Mouse (Mus musculus) CH12.LX (cell line): ENCODE measurements at regions not wholly inside any gene's neighbourhood (a gene's known extent, or its start where the extent isn't known, plus 50 kb on each side); places are given as distances from the start of the nearest gene placed in this dataset.

Experiments used
- DNase-seq: peaks from one replicate; pipeline ENCODE4 v3.0.0-alpha.2; 2013; ENCODE audit errors: extremely low read depth
- H3K27ac ChIP-seq: 2 replicates; pipeline ENCODE4 v1.5.1; 2012; ENCODE audit warnings: low read depth, mild to moderate bottlenecking, control low read depth, moderate library complexity; ENCODE audit not compliant: insufficient read depth
- H3K27me3 ChIP-seq: replicated peaks from 2 replicates; pipeline ENCODE3; 2012; ENCODE audit warnings: inconsistent platforms
- H3K36me3 ChIP-seq, 2 experiments: replicated peaks in 1 of 2; 2 replicates each; pipeline versions ENCODE3 to v1.6.1; 2012; ENCODE audit warnings: inconsistent platforms in 1 of 2, low read length in 1 of 2, mild to moderate bottlenecking in 1 of 2, mixed read lengths in 1 of 2, moderate library complexity in 1 of 2; ENCODE audit not compliant: control insufficient read depth in 1 of 2, insufficient read depth in 1 of 2
- H3K4me1 ChIP-seq, 2 experiments: 2 replicates each; pipeline ENCODE4 v1.6.1; 2012; ENCODE audit warnings: inconsistent platforms in 1 of 2, moderate library complexity in 1 of 2; ENCODE audit not compliant: insufficient read depth in 2 of 2, control insufficient read depth in 1 of 2
- H3K4me2 ChIP-seq: 2 replicates; pipeline ENCODE4 v1.6.1; 2012; ENCODE audit warnings: low read depth, mild to moderate bottlenecking, control low read depth; ENCODE audit not compliant: poor library complexity, insufficient read depth, severe bottlenecking
- H3K4me3 ChIP-seq, 3 experiments: fragments of 150-350 bp in 1 of 3; sonication (generic) in 1 of 3; replicated peaks in 1 of 3; 2 replicates each; pipeline versions ENCODE3 to v1.5.1; 2011 to 2012; ENCODE audit warnings: low read depth in 2 of 3, low read length in 2 of 3, mild to moderate bottlenecking in 2 of 3, moderate library complexity in 2 of 3, control low read depth in 1 of 3, improper control_type of control experiment in 1 of 3, inconsistent platforms in 1 of 3, mixed read lengths in 1 of 3; ENCODE audit not compliant: poor library complexity in 1 of 3
- H3K79me2 ChIP-seq: replicated peaks from 2 replicates; pipeline ENCODE4 v1.6.1; 2012; ENCODE audit warnings: mild to moderate bottlenecking, moderate library complexity; ENCODE audit not compliant: control insufficient read depth, poor library complexity, insufficient read depth, severe bottlenecking; ENCODE audit errors: extremely low read depth
- H3K9ac ChIP-seq: 2 replicates; pipeline ENCODE4 v1.6.1; 2012; ENCODE audit warnings: low read depth, mild to moderate bottlenecking, control low read depth, moderate library complexity; ENCODE audit not compliant: insufficient read depth
- H3K9me3 ChIP-seq: replicated peaks from 2 replicates; pipeline ENCODE3; 2012; ENCODE audit warnings: low read length, inconsistent platforms, mixed read lengths
- CHD2 ChIP-seq: IDR thresholded peaks from 2 replicates; pipeline ENCODE4 v1.6.1; 2011; ENCODE audit warnings: low read length, improper control_type of control experiment
- ETS1 ChIP-seq: conservative IDR thresholded peaks from 2 replicates; pipeline ENCODE4 v1.6.1; 2012; ENCODE audit warnings: low read depth, mild to moderate bottlenecking, inconsistent platforms, low read length, improper control_type of control experiment, moderate library complexity
- GABPA ChIP-seq: IDR thresholded peaks from 2 replicates; pipeline ENCODE4 v1.6.1; 2012; ENCODE audit warnings: low read depth, low read length, improper control_type of control experiment, inconsistent platforms; ENCODE audit not compliant: insufficient replicate concordance
- IRF4 ChIP-seq: IDR thresholded peaks from 2 replicates; pipeline ENCODE4 v1.6.1; 2014; ENCODE audit warnings: low read depth, mild to moderate bottlenecking, inconsistent platforms, low read length, improper control_type of control experiment
- JUN ChIP-seq: IDR thresholded peaks from 2 replicates; pipeline ENCODE4 v1.6.1; 2011; ENCODE audit warnings: low read depth, mild to moderate bottlenecking, low read length, improper control_type of control experiment, moderate library complexity; ENCODE audit not compliant: insufficient read depth
- MXI1 ChIP-seq: IDR thresholded peaks from 2 replicates; pipeline ENCODE4 v1.6.1; 2011; ENCODE audit warnings: mild to moderate bottlenecking, low read depth, low read length, improper control_type of control experiment
- POLR2A ChIP-seq: IDR thresholded peaks from 2 replicates; pipeline ENCODE4 v1.6.1; 2011; ENCODE audit warnings: low read depth, mild to moderate bottlenecking, improper control_type of control experiment, low read length
- SMC3 ChIP-seq: IDR thresholded peaks from 2 replicates; pipeline ENCODE4 v1.6.1; 2011; ENCODE audit warnings: low read depth, low read length, improper control_type of control experiment
- TCF12 ChIP-seq: IDR thresholded peaks from 2 replicates; pipeline ENCODE4 v1.6.1; 2014; ENCODE audit warnings: low read depth, mild to moderate bottlenecking, inconsistent platforms, low read length, improper control_type of control experiment
- ZMIZ1 ChIP-seq: IDR thresholded peaks from 2 replicates; pipeline ENCODE4 v1.6.1; 2012; ENCODE audit warnings: low read depth, mild to moderate bottlenecking, inconsistent platforms, low read length, improper control_type of control experiment
- dilution Hi-C: fragments of 300-500 bp; cut with MboI; formaldehyde crosslinking; loops from 2 replicates; pipeline ENCODE4 v1.14.3; 2020; ENCODE audit warnings: low sequenced_read_pairs; ENCODE audit not compliant: extremely low pct_unique_long_range_greater_than_20kb, extremely low pct_ligation_motif_present
- in situ Hi-C: fragments of 300-500 bp; cut with MboI; formaldehyde crosslinking; loops from 3 replicates; pipeline ENCODE4 v1.14.3; 2019; ENCODE audit warnings: low sequenced_read_pairs, low pct_ligation_motif_present, low pct_unique_long_range_greater_than_20kb, mixed read lengths

- H3K36me3 ChIP-seq = no peaks in the 10 kb centered on the region
- H3K27me3 ChIP-seq = no peaks in the 10 kb centered on the region
- no peak overlapping the region for H3K27ac ChIP-seq
- H3K4me1 ChIP-seq = no peaks in the 10 kb centered on the region
- TF ChIP-seq ETS1 (no peak), MXI1 (no peak), TCF12 (no peak), JUN (no peak), CHD2 (no peak), ZMIZ1 (no peak), SMC3 (no peak), IRF4 (no peak), GABPA (no peak), POLR2A (no peak)
- dilution Hi-C loops (no loop called here), in situ Hi-C loops (no loop called here)
- no peak overlapping the region for H3K4me2 ChIP-seq
- H3K9me3 ChIP-seq = no peaks in the 10 kb centered on the region
- DNase-seq = no peak
- no peak overlapping the region for H3K4me3 ChIP-seq
- no peak overlapping the region for H3K9ac ChIP-seq
- H3K79me2 ChIP-seq = no peaks in the 10 kb centered on the region; the same call in 1 of the 2 replicates
Observed at GRCm38 (mm10) chr14:55406146-55406545, 72.4 kb upstream of the Dhrs4 start.
